Mouse (Mus musculus) lung, postnatal 0 days (tissue): ENCODE results near the gene Bace1. TPM values are rescaled to one million over a fixed set of nuclear protein-coding genes. Genes with fewer than 3 reads are reported as not detected.

Experiments used
- ATAC-seq: fragments of 200-750 bp; cut with Nextera tagmentation; 2 replicates; pipeline ENCODE4 v1.8.0; 2017; ENCODE audit warnings: moderate library complexity
- DNase-seq: peaks from one replicate; pipeline ENCODE4 v3.0.0-alpha.2; 2016; ENCODE audit warnings: low spot score
- H3K27ac ChIP-seq: fragments of 300-500 bp; sonication (generic); 2 replicates; pipeline ENCODE4 v1.5.1; 2014; ENCODE audit warnings: antibody characterized with exemption, mild to moderate bottlenecking, low read length, mixed read lengths
- H3K27me3 ChIP-seq: fragments of 300-500 bp; sonication (generic); replicated peaks from 2 replicates; pipeline ENCODE4 v1.6.1; 2014; ENCODE audit warnings: low read length, mixed read lengths; ENCODE audit not compliant: insufficient read depth
- H3K36me3 ChIP-seq: fragments of 300-500 bp; sonication (generic); 2 replicates; pipeline ENCODE4 v1.6.1; 2014; ENCODE audit warnings: low read length, mixed read lengths; ENCODE audit not compliant: insufficient read depth
- H3K4me1 ChIP-seq: fragments of 300-500 bp; sonication (generic); 2 replicates; pipeline ENCODE4 v1.6.1; 2014; ENCODE audit warnings: antibody characterized with exemption, low read depth, low read length, mixed read lengths; ENCODE audit not compliant: insufficient read depth
- H3K4me2 ChIP-seq: fragments of 300-500 bp; sonication (generic); replicated peaks from 2 replicates; pipeline ENCODE4 v1.6.1; 2014; ENCODE audit warnings: low read depth, mild to moderate bottlenecking, low read length, moderate library complexity, mixed read lengths
- H3K4me3 ChIP-seq: fragments of 300-500 bp; sonication (generic); 2 replicates; pipeline ENCODE4 v1.5.1; 2014; ENCODE audit warnings: low read depth, low read length
- H3K9ac ChIP-seq: fragments of 300-500 bp; sonication (generic); replicated peaks from 2 replicates; pipeline ENCODE4 v1.6.1; 2014; ENCODE audit warnings: low read depth, mild to moderate bottlenecking
- H3K9me3 ChIP-seq: fragments of 300-500 bp; sonication (generic); 2 replicates; pipeline ENCODE4 v1.6.1; 2016; ENCODE audit warnings: low read length, mixed read lengths
- CTCF ChIP-seq: IDR thresholded peaks from 2 replicates; pipeline ENCODE4 v1.5.1; 2016; ENCODE audit warnings: antibody characterized with exemption, mild to moderate bottlenecking
- EP300 ChIP-seq: IDR thresholded peaks from 2 replicates; pipeline ENCODE4 v1.6.1; 2016; ENCODE audit warnings: antibody characterized with exemption, mild to moderate bottlenecking, control low read depth
- WGBS: fragments of 180-500 bp; shearing (Covaris S2); extraction: QIAGEN DNeasy Blood & Tissue Kit; methylation state at CpG from one replicate; pipeline ENCODE4 v1.1.7; 2014; 5-methylcytosine and 5-hydroxymethylcytosine counted together
- polyA plus RNA-seq: library from polyadenylated mRNA; unstranded; fragments of >200 nt; fragmentation: Nextera tagmentation; extraction: Ambion mirVana; gene quantifications from 2 replicates; pipeline ENCODE4 v1.2.1, GENCODE M21; 2015

The Bace1 gene
- polyA plus RNA-seq, 1 experiment from 2014 or later, result 16.6 TPM

DNA sequence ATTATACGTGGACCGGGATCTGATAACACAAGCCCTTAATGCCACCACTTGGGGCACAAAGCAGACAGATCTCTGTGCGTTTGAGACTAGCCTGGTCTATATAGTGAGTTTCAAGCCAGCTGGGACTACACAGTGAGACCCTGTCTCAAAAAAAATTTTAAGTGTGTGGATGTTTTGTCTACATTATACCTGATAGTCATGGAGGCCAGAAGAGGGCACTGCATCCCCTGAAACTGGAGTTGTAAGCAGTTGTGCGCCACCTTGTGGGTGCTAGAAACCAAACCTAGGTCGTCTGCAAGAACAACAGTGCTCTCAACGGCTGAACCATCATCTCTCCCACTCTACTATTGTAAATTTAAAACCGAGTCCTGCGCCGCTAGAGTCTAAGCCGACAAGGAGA, 9.3 kb upstream of the Bace1 start:
- H3K9ac ChIP-seq, result no peak overlapping the region
- H3K4me2 ChIP-seq, result peak overlapping the region; percentile 92
- WGBS, result 28% methylated on average over 10 of the region's 10 CpGs
- peak overlapping the region; percentile 81 for H3K4me3 ChIP-seq
- DNase-seq (peak; percentile 78), ATAC-seq (peak; percentile 43)
- H3K27ac ChIP-seq, result no peak overlapping the region
- no peaks in the 10 kb centered on the region for H3K27me3 ChIP-seq
- no peaks in the 10 kb centered on the region for H3K36me3 ChIP-seq
- TF ChIP-seq CTCF, result peak; percentile 91
- TF ChIP-seq EP300, result peak; percentile 42; the same call in 1 of the 2 replicates
- 0 out of 2 replicates have a peak, but pooled peaks cover 3% of the 10 kb centered on the region for H3K9me3 ChIP-seq
- 0 out of 2 replicates have a peak, but pooled peaks cover 5% of the 10 kb centered on the region for H3K4me1 ChIP-seq

DNA sequence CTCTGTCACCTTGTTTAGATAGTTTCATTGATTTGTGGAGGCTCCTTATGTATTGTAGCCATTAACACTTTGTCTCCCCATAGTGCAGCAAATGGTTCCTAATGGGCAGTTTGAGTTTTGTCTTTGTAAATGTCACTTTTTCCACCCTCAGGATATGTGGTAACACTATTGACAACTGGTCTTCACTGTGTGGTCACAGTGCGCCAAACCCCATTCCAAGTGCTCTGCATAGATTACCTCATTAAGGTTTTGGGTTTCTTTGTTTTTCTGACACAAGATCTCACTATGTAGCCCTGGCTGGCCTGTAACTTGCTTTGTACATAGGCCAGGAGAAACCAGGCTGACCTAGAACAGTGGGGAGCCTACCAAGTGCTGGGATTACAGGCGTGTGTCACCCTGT, 5.5 kb upstream of the Bace1 start:
- DNase-seq (no peak), ATAC-seq (no peak)
- Histone ChIP-seq H3K4me2 (no peak overlapping the region), H3K4me1 (no peaks in the 10 kb centered on the region), H3K9me3 (0 out of 2 replicates have a peak, but pooled peaks cover 3% of the 10 kb centered on the region), H3K4me3 (no peak overlapping the region), H3K9ac (no peak overlapping the region), H3K36me3 (no peaks in the 10 kb centered on the region), H3K27me3 (no peaks in the 10 kb centered on the region), H3K27ac (no peak overlapping the region)
- TF ChIP-seq EP300, result no peak
- TF ChIP-seq CTCF, result no peak
- WGBS, result 87% methylated on average over 2 of the region's 2 CpGs

DNA sequence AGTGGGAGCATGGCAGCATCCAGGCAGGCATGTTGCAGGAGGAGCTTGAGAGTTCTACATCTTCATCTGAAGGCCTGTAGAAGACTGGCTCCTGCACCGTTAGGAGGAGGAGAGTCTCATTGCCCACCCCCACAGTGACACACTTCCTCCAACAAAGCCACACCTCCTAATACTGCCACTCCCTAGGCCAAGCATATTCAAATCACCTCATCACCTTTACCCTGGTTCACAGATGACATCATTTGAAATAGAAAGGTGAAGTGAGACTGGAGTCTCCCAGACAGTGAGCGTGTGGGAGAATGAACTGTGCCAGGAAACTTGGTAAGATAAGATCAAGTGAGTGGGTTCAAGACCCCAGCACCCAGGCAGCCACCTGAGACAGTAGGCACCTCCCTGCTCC, 4.9 kb upstream of the Bace1 start:
- Histone ChIP-seq H3K27ac (no peak overlapping the region), H3K27me3 (no peaks in the 10 kb centered on the region), H3K4me1 (no peaks in the 10 kb centered on the region), H3K9ac (no peak overlapping the region), H3K4me3 (no peak overlapping the region), H3K36me3 (no peaks in the 10 kb centered on the region), H3K9me3 (0 out of 2 replicates have a peak, but pooled peaks cover 3% of the 10 kb centered on the region), H3K4me2 (no peak overlapping the region)
- 83% methylated on average over 2 of the region's 2 CpGs for WGBS
- DNase-seq (no peak), ATAC-seq (no peak)
- TF ChIP-seq EP300, result no peak
- no peak for TF ChIP-seq CTCF

DNA sequence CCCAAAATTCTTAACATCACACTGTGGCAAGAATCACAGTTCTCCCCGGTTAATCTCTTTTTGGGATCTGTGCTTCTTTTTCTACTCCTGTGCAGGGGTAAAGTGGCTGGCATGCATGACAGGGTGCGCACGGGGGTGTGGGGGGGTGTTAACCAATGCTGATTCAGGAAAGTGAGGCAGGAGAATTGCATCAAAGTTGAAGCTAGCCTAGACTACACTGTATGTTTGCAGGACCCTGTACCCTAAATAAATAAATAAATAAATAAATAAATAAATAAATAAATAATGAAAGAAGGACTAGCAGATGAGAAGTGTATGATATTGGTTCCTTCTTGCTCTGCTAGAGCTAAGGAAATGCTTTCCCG, 329 bp upstream of the Bace1 start:
- Histone ChIP-seq H3K4me2 (peak overlapping the region; percentile 93), H3K9ac (no peak overlapping the region; the same call in 1 of the 2 replicates), H3K36me3 (no peaks in the 10 kb centered on the region), H3K27me3 (no peaks in the 10 kb centered on the region), H3K4me3 (peak overlapping the region; percentile 60), H3K9me3 (no peaks in the 10 kb centered on the region), H3K27ac (no peak overlapping the region), H3K4me1 (peaks cover 13% of the 10 kb centered on the region; the same call in 1 of the 2 replicates)
- TF ChIP-seq EP300 (no peak), CTCF (no peak)
- DNase-seq, result no peak
- no peak for ATAC-seq
- WGBS, result 20% methylated on average over 4 of the region's 4 CpGs

DNA sequence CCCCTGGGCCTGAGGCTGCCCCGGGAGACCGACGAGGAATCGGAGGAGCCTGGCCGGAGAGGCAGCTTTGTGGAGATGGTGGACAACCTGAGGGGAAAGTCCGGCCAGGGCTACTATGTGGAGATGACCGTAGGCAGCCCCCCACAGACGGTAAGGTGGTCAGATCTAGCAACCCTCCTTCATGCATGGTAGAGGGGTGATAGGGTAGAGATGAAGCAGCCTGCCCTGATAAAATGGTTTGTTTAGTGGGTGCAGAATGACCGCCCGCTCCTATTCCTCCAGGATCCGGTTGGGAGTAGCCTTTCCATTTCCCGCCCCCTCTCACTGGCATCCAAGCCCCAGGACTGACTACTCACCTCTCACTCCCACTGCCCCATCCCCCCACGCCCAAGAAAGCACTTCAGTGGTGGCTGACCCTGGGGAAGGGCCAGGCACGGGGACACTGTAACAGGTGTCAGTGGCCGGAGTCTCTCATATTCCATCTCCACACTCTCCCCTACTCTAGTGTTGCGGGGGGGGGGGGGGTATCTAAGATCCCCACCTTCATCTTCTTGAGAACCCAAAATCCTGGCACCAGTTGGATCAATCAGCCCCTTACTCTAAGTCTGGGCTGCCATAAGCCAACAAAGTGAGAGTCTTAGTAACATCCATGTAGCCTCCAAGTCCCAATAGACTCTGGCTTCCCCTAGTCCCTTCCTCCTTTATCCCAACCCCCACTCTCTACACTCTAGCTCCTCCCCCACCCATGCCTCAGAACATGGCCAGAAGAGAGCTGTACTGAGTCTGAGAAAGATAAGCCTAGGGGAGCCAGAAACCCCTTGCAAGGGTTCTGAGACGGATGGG, 980 bp downstream of the Bace1 start:
- no peak for TF ChIP-seq EP300
- TF ChIP-seq CTCF, result no peak
- no peaks in the 10 kb centered on the region for H3K36me3 ChIP-seq
- no peaks in the 10 kb centered on the region for H3K9me3 ChIP-seq
- peak overlapping the region; percentile 46 for H3K9ac ChIP-seq
- no peaks in the 10 kb centered on the region for H3K27me3 ChIP-seq
- peaks cover 13% of the 10 kb centered on the region; the same call in 1 of the 2 replicates for H3K4me1 ChIP-seq
- WGBS, result 11% methylated on average over 15 of the region's 17 CpGs
- H3K4me3 ChIP-seq, result peak overlapping the region; percentile 60
- DNase-seq (peak; percentile 26), ATAC-seq (peak; percentile 38)
- H3K27ac ChIP-seq, result 0 out of 2 replicates have a peak overlapping the region, but pooled peaks have one; percentile 6
- peak overlapping the region; percentile 93 for H3K4me2 ChIP-seq

DNA sequence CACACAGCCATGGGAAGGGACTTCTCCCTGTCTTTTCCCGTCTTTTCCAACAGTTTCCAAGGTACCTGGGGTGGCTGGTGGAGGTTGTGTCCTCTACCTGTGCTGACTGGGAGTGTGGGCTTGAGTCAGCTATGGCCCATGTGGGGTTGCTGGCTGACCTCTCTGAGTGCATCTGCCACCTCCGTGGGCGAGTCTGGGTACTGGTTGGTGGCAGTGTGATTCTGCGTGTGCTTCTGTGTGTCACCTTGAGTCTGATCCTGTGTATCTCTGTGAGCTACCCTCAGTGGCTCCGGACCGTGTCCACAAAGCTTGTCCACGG, 1.6 kb downstream of the Bace1 start:
- Histone ChIP-seq H3K9ac (no peak overlapping the region), H3K27me3 (no peaks in the 10 kb centered on the region), H3K27ac (no peak overlapping the region), H3K4me3 (peak overlapping the region; percentile 60; the same call in 1 of the 2 replicates), H3K4me1 (peaks cover 13% of the 10 kb centered on the region; the same call in 1 of the 2 replicates), H3K4me2 (peak overlapping the region; percentile 93), H3K36me3 (no peaks in the 10 kb centered on the region), H3K9me3 (no peaks in the 10 kb centered on the region)
- DNase-seq (no peak), ATAC-seq (no peak)
- WGBS, result 65% methylated on average over 7 of the region's 7 CpGs
- TF ChIP-seq EP300, result no peak
- no peak for TF ChIP-seq CTCF
